Mouse (Mus musculus) stomach, postnatal 0 days (tissue): ENCODE measurements at regions not wholly inside any gene's neighbourhood (a gene's known extent, or its start where the extent isn't known, plus 50 kb on each side); places are given as distances from the start of the nearest gene placed in this dataset.

ENCODE experiments used
- CTCF ChIP-seq: IDR thresholded peaks from 2 replicates; pipeline ENCODE4 v1.5.1; 2016; ENCODE audit warnings: antibody characterized with exemption, low read depth, mild to moderate bottlenecking, moderate library complexity
- EP300 ChIP-seq: optimal IDR thresholded peaks from 2 replicates; pipeline ENCODE3; 2016; ENCODE audit warnings: antibody characterized with exemption

GRCm38 (mm10) chr4:7558721-7559120, 680.1 kb downstream of the Car8 start:
- TF ChIP-seq EP300 (no peak), CTCF (no peak)
